Mouse (Mus musculus) heart, adult 2 months (tissue): ENCODE measurements around the gene Olfr1499. TPM values are rescaled to one million over a fixed set of nuclear protein-coding genes. Genes with fewer than 3 reads are reported as not detected.
"Not testable (repeated sequence)": the region's sequence is repeated elsewhere in the genome, so short reads cannot be mapped to it uniquely, and the experiment has no call there.

Experiments used
- DNase-seq, 2 experiments: peaks; one replicate each; pipeline ENCODE4 v3.0.0; 2021
- H3K27ac ChIP-seq: fragments of 200-600 bp; 2 replicates; pipeline ENCODE4 v1.8.1; 2022
- H3K27me3 ChIP-seq: fragments of 200-500 bp; 2 replicates; pipeline ENCODE4 v1.6.1; 2012; ENCODE audit warnings: mild to moderate bottlenecking, low read length, inconsistent platforms, mixed read lengths; ENCODE audit not compliant: control insufficient read depth, insufficient read depth
- H3K36me3 ChIP-seq: fragments of 200-500 bp; 2 replicates; pipeline ENCODE4 v1.6.1; 2012; ENCODE audit warnings: low read length, inconsistent platforms; ENCODE audit not compliant: control insufficient read depth, insufficient read depth
- H3K4me1 ChIP-seq: fragments of 200-500 bp; 2 replicates; pipeline ENCODE4 v1.6.1; 2011; ENCODE audit warnings: low read length; ENCODE audit not compliant: control insufficient read depth, insufficient read depth
- H3K4me3 ChIP-seq: fragments of 200-600 bp; 2 replicates; pipeline ENCODE4 v1.8.1; 2022
- H3K79me2 ChIP-seq: fragments of 200-500 bp; replicated peaks from 2 replicates; pipeline ENCODE4 v1.6.1; 2012; ENCODE audit warnings: mild to moderate bottlenecking, inconsistent platforms, low read length, moderate library complexity, mixed read lengths; ENCODE audit not compliant: control insufficient read depth, insufficient read depth
- H3K9ac ChIP-seq: fragments of 200-500 bp; 2 replicates; pipeline ENCODE4 v1.6.1; 2012; ENCODE audit warnings: low read depth, mild to moderate bottlenecking, control low read depth, inconsistent platforms, low read length, mixed read lengths
- CTCF ChIP-seq: fragments of 200-600 bp; IDR thresholded peaks from 2 replicates; pipeline ENCODE4 v1.8.1; 2022; ENCODE audit warnings: antibody characterized with exemption, mild to moderate bottlenecking, moderate library complexity
- EP300 ChIP-seq: fragments of 200-500 bp; IDR thresholded peaks from 2 replicates; pipeline ENCODE4 v1.6.1; 2011; ENCODE audit warnings: low read depth, low read length, control low read depth; ENCODE audit not compliant: insufficient read depth
- POLR2A ChIP-seq: fragments of 200-500 bp; IDR thresholded peaks from 2 replicates; pipeline ENCODE4 v1.6.1; 2011; ENCODE audit warnings: mild to moderate bottlenecking, low read depth, low read length, control low read depth; ENCODE audit not compliant: insufficient read depth
- WGBS: fragments of 180-500 bp; shearing (Covaris S2); methylation state at CpG from one replicate; pipeline ENCODE4 v1.1.7; 2018; 5-methylcytosine and 5-hydroxymethylcytosine counted together
- intact Hi-C: fragments of 180-260 bp; cut with DNase I; formaldehyde crosslinking; loops from one replicate; pipeline ENCODE4 v1.15.1; 2025
- long read RNA-seq: library from polyadenylated mRNA; stranded (forward); transcript quantifications from one replicate; pipeline ENCODE4 v2.0.0, GENCODE M21; 2021
- polyA plus RNA-seq: library from polyadenylated mRNA; depleted of rRNA; stranded (reverse); fragments of >200 nt; gene quantifications from 2 replicates; pipeline ENCODE4 v1.2.3, GENCODE M21; 2012; rRNA removed
- total RNA-seq, 2 experiments: library from RNA; stranded (reverse); gene quantifications; 2 replicates each; pipeline ENCODE4 v1.2.3; 2021

Gene Olfr1499
- total RNA-seq (not detected), polyA plus RNA-seq (not detected in 2 replicates)
- long read RNA-seq: 0 reads

DNA sequence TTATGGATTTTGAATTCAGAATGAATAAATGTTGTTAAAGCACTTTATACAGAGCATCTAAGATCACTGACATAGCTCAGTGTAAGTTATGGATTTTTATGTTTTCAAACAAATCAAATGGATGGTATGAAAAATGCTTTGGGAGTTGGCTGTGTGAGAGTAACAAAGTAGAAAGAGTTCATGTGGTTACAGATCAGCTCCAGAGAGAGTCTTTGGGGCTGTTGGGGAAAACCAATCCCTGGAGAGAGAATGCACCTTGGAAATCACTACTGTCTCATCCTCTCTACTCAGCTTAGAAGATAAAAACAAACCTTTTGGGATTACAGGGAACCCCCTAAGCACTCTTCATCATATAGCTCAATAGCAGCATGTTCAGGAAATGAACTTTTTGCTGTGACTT lies at the start of gene Olfr1499:
TSS of gene Olfr1499 (minus strand) at position 101 of the 400 bp plus-strand sequence.
- no peaks in the 10 kb centered on the region for H3K27me3 ChIP-seq
- intact Hi-C loops: no loop called here
- H3K79me2 ChIP-seq: no peaks in the 10 kb centered on the region
- TF ChIP-seq EP300 (no peak), POLR2A (no peak), CTCF (no peak)
- no peak within 1 kb of the TSS for H3K27ac ChIP-seq
- no peak for DNase-seq
- H3K9ac ChIP-seq: no peak within 1 kb of the TSS
- no peaks in the 10 kb centered on the region for H3K36me3 ChIP-seq
- no peaks in the 10 kb centered on the region for H3K4me1 ChIP-seq
- H3K4me3 ChIP-seq: no peak within 1 kb of the TSS

DNA sequence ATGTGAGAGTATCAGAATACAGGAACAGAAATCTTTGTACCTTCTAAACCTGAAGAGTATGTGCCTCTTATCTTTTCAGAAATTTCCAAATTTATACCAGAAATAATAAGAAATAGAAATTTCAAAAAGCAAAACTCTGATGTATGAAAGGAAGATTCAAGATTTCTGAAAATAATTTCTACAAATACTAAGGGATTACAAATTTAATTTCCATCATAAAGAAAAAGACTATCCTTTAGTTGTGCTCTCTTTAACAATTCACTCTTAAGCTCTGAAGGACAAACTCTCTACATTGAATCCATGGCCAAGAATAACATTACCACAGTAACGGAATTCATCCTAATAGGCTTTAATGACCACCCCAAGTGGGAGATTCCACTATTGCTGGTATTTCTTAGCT lies 42.2 kb upstream of the Olfr1499 start, which contains the start of gene Olfr1502:
TSS of gene Olfr1502 (plus strand) at position 301 of the 400 bp plus-strand sequence.
- Histone ChIP-seq H3K79me2 (no peaks in the 10 kb centered on the region), H3K4me3 (no peak within 1 kb of the TSS), H3K27me3 (no peaks in the 10 kb centered on the region), H3K4me1 (no peaks in the 10 kb centered on the region), H3K27ac (no peak within 1 kb of the TSS), H3K36me3 (no peaks in the 10 kb centered on the region), H3K9ac (no peak within 1 kb of the TSS)
- intact Hi-C loops: no loop called here
- no peak for DNase-seq
- 56% methylated on average over 1 of the region's 1 CpGs for WGBS
- TF ChIP-seq POLR2A: no peak
- no peak for TF ChIP-seq EP300
- TF ChIP-seq CTCF: no peak

DNA sequence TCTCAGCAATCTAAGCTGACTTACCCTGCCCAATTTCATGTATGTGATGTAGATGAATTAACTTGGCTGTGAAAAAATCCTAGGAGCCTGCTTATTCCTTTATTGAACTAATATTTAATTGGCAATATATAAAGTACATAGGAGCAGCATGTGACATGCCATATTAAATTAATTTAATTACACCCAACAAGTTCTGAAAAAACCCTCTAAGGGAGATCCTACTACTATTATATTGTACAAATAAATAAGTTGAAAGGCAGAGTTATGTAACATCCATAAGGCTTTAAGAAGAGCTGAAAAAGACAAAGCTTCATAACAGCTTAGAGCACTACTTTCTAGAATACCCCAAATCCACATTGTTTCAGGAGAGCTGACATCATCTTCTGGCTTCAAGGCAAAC lies 31.3 kb upstream of the Olfr1499 start, which contains the start of gene Olfr1501:
TSS of gene Olfr1501 (minus strand) at position 101 of the 400 bp plus-strand sequence.
- intact Hi-C loops, H3K36me3 ChIP-seq, DNase-seq, H3K27ac ChIP-seq, H3K4me3 ChIP-seq, H3K79me2 ChIP-seq, H3K27me3 ChIP-seq, H3K9ac ChIP-seq, H3K4me1 ChIP-seq: not testable (repeated sequence)

DNA sequence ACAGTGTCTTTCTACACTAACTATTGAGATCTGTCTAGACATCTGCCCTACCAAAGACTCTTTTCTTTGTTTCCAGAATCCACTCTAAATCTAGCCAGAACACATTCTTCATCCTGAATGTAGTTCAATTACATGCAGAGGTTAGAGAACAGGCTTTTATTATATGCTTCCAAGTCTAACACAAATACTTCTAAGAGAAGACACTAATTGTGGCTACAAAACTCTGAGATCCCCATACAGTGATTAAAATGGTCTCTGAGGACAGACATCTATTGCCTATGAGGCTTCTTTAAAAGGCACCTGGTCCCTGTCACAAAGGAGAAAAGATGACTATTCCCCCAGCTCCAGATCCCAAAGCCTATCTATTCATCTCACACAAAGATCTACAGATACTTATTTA lies 11.1 kb upstream of the Olfr1499 start, which contains the start of gene Olfr1500:
TSS of gene Olfr1500 (minus strand) at position 101 of the 400 bp plus-strand sequence.
- no peak for TF ChIP-seq CTCF
- no peak for TF ChIP-seq POLR2A
- TF ChIP-seq EP300: no peak
- intact Hi-C loops: no loop called here
- no peaks in the 10 kb centered on the region for H3K4me1 ChIP-seq

DNA sequence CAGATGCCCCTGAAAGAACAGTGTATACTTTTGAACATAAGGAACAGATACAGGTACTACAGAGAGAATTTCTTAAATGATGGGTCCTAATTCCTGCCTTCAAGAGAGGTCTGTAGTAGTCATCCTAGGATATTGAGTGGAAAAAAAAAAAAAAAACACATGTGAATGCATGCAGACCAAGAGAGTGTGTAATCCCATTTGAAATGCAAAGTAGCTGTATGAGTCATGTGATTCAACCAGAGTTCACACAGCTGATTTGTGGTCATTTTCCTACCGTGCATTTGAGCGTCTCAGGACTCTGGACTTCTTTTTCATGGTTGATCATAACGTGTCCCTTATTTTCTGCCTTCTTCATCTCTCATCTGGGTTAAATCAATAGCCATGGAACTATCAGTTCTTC lies 9.2 kb upstream of the Olfr1499 start:
- H3K9ac ChIP-seq: no peak overlapping the region
- no peak for TF ChIP-seq POLR2A
- TF ChIP-seq CTCF: no peak
- no peak for TF ChIP-seq EP300
- WGBS: 73% methylated on average over 3 of the region's 3 CpGs
- intact Hi-C loops: no loop called here
- no peaks in the 10 kb centered on the region for H3K4me1 ChIP-seq
- no peak overlapping the region for H3K4me3 ChIP-seq
- H3K27me3 ChIP-seq: no peaks in the 10 kb centered on the region
- no peaks in the 10 kb centered on the region for H3K79me2 ChIP-seq
- no peak for DNase-seq
- H3K36me3 ChIP-seq: no peaks in the 10 kb centered on the region
- H3K27ac ChIP-seq: no peak overlapping the region

More for the DNA sequence above, 11.1 kb upstream of the Olfr1499 start, which contains the start of gene Olfr1500:
- H3K27me3 ChIP-seq: no peaks in the 10 kb centered on the region
- H3K36me3 ChIP-seq: no peaks in the 10 kb centered on the region
- H3K27ac ChIP-seq: no peak within 1 kb of the TSS
- no peak within 1 kb of the TSS for H3K4me3 ChIP-seq
- H3K9ac ChIP-seq: no peak within 1 kb of the TSS
- no peaks in the 10 kb centered on the region for H3K79me2 ChIP-seq
- no peak for DNase-seq

DNA sequence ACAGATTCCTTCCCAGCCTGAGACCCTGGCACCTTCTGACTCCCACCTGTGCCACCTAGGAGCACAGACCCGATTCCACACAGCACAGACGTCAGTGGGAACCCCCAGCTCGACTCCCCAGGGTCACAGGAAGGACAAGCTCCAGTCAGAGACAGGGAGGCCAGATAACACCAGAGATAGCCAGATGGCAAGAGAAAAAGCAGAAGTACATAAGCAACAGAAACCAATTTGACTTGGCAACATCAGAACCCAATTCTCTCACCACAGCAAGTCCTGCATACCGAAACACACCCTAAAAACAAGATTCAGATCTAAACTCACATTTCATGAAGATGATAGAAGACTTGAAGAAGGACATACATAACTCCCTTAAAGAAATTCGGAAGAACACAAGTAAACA lies 1.6 kb upstream of the Olfr1499 start:
- no peaks in the 10 kb centered on the region for H3K27me3 ChIP-seq
- no peak overlapping the region for H3K4me3 ChIP-seq
- intact Hi-C loops: no loop called here
- no peak overlapping the region for H3K27ac ChIP-seq
- H3K36me3 ChIP-seq: no peaks in the 10 kb centered on the region
- WGBS: 35% methylated on average over 5 of the region's 5 CpGs
- H3K79me2 ChIP-seq: no peaks in the 10 kb centered on the region
- DNase-seq: no peak
- TF ChIP-seq POLR2A (no peak), EP300 (no peak), CTCF (no peak)
- H3K9ac ChIP-seq: no peak overlapping the region
- H3K4me1 ChIP-seq: no peaks in the 10 kb centered on the region

DNA sequence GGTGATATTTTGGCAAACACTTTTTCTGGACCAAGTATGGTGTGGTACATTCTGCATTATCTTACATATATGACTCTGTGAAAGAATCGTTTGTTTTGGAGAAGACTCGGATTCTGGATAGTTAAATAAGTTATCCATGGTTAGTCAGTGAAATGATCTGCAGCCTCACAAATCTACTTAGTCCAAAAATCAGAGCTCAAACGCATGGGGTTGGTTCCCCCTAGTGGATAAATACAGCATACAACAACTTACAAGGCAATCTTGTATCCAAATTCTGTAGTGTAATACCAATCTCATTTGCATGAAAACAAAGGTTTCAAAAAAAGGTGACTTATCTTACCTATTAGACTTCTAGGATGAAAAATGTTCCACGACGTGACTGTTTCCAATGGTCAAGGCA lies 420 bp downstream of the Olfr1499 start:
- intact Hi-C loops: no loop called here
- 21% methylated on average over 5 of the region's 5 CpGs for WGBS
- H3K9ac ChIP-seq: no peak overlapping the region
- TF ChIP-seq CTCF (peak; percentile 25), EP300 (no peak)
- no peaks in the 10 kb centered on the region for H3K36me3 ChIP-seq
- DNase-seq: no peak
- no peak overlapping the region for H3K27ac ChIP-seq
- no peaks in the 10 kb centered on the region for H3K4me1 ChIP-seq
- no peak overlapping the region for H3K4me3 ChIP-seq
- H3K27me3 ChIP-seq: no peaks in the 10 kb centered on the region
- H3K79me2 ChIP-seq: no peaks in the 10 kb centered on the region
